Mouse (Mus musculus) kidney, embryonic 14.5 days (tissue): ENCODE data around the gene Paqr5. TPM values are rescaled to one million over a fixed set of nuclear protein-coding genes. Genes with fewer than 3 reads are reported as not detected.
A peak's percentile ranks its signal among the peaks of the same experiment; 100 is the strongest.

Experiments
- ATAC-seq: fragments of 200-750 bp; cut with Nextera tagmentation; 2 replicates; pipeline ENCODE4 v1.8.0; 2017; ENCODE audit warnings: moderate number of reproducible peaks, mild to moderate bottlenecking, moderate TSS enrichment, moderate library complexity; ENCODE audit not compliant: low FRiP score, low TSS enrichment
- H3K27ac ChIP-seq: fragments of 300-500 bp; sonication (generic); 2 replicates; pipeline ENCODE4 v1.5.1; 2014; ENCODE audit warnings: low read depth, mild to moderate bottlenecking, low read length, moderate library complexity, mixed read lengths
- H3K27me3 ChIP-seq: fragments of 300-500 bp; sonication (generic); 2 replicates; pipeline ENCODE4 v1.6.1; 2014; ENCODE audit warnings: mild to moderate bottlenecking, low read length; ENCODE audit not compliant: control insufficient read depth, insufficient read depth
- H3K36me3 ChIP-seq: fragments of 300-500 bp; sonication (generic); 2 replicates; pipeline ENCODE4 v1.6.1; 2014; ENCODE audit warnings: low read length, mixed read lengths; ENCODE audit not compliant: control insufficient read depth, insufficient read depth
- H3K4me1 ChIP-seq: fragments of 300-500 bp; sonication (generic); 2 replicates; pipeline ENCODE4 v1.6.1; 2014; ENCODE audit warnings: low read length, mixed read lengths; ENCODE audit not compliant: control insufficient read depth, insufficient read depth
- H3K4me2 ChIP-seq: fragments of 300-500 bp; sonication (generic); replicated peaks from 2 replicates; pipeline ENCODE4 v1.6.1; 2014; ENCODE audit warnings: low read depth, mild to moderate bottlenecking, low read length
- H3K4me3 ChIP-seq: fragments of 300-500 bp; sonication (generic); 2 replicates; pipeline ENCODE4 v1.5.1; 2014; ENCODE audit warnings: mild to moderate bottlenecking, low read length
- H3K9ac ChIP-seq: fragments of 300-500 bp; sonication (generic); 2 replicates; pipeline ENCODE4 v1.6.1; 2014; ENCODE audit warnings: low read depth, mild to moderate bottlenecking, low read length, moderate library complexity
- H3K9me3 ChIP-seq: fragments of 300-500 bp; sonication (generic); 2 replicates; pipeline ENCODE4 v1.6.1; 2016; ENCODE audit warnings: low read length; ENCODE audit not compliant: control insufficient read depth
- WGBS: fragments of 180-500 bp; shearing (Covaris S2); extraction: QIAGEN DNeasy Blood & Tissue Kit; methylation state at CpG from one replicate; pipeline ENCODE4 v1.1.7; 2014; 5-methylcytosine and 5-hydroxymethylcytosine counted together
- polyA plus RNA-seq: library from polyadenylated mRNA; unstranded; fragments of >200 nt; fragmentation: Nextera tagmentation; extraction: Ambion mirVana; gene quantifications from 2 replicates; pipeline ENCODE4 v1.2.1, GENCODE M21; 2014

The Paqr5 gene
- polyA plus RNA-seq, 1 experiment from 2014 or later: 17.0 TPM

GRCm38 (mm10) chr9:61925086-61925660 is 101.5 kb downstream of the Paqr5 start:
- H3K27me3 ChIP-seq: no peaks in the 10 kb centered on the region
- no peak overlapping the region for H3K9ac ChIP-seq
- ATAC-seq: no peak
- H3K4me3 ChIP-seq: no peak overlapping the region
- 89% methylated on average over 10 of the region's 10 CpGs for WGBS
- no peak overlapping the region for H3K27ac ChIP-seq
- H3K9me3 ChIP-seq: no peaks in the 10 kb centered on the region
- no peak overlapping the region for H3K4me2 ChIP-seq
- no peaks in the 10 kb centered on the region for H3K4me1 ChIP-seq
- H3K36me3 ChIP-seq: peaks cover 98% of the 10 kb centered on the region

- H3K9me3 ChIP-seq: no peaks in the 10 kb centered on the region
- no peak for ATAC-seq
- no peak overlapping the region for H3K9ac ChIP-seq
- H3K27ac ChIP-seq: no peak overlapping the region
- H3K36me3 ChIP-seq: peaks cover 88% of the 10 kb centered on the region
- H3K4me2 ChIP-seq: no peak overlapping the region
- no peak overlapping the region for H3K4me3 ChIP-seq
- peaks cover 2% of the 10 kb centered on the region; the same call in 1 of the 2 replicates for H3K4me1 ChIP-seq
- 95% methylated on average over 6 of the region's 6 CpGs for WGBS
- H3K27me3 ChIP-seq: no peaks in the 10 kb centered on the region
Observed at GRCm38 (mm10) chr9:61920331-61920730, 106.3 kb downstream of the Paqr5 start.

- H3K36me3 ChIP-seq: peaks cover 79% of the 10 kb centered on the region
Observed at GRCm38 (mm10) chr9:61919464-61919863, 107.2 kb downstream of the Paqr5 start.

GRCm38 (mm10) chr9:61917436-61917835 is 109.2 kb downstream of the Paqr5 start:
- Histone ChIP-seq H3K4me3 (no peak overlapping the region), H3K9ac (no peak overlapping the region), H3K4me1 (peaks cover 4% of the 10 kb centered on the region; the same call in 1 of the 2 replicates), H3K9me3 (no peaks in the 10 kb centered on the region), H3K36me3 (peaks cover 68% of the 10 kb centered on the region), H3K4me2 (no peak overlapping the region), H3K27ac (no peak overlapping the region), H3K27me3 (no peaks in the 10 kb centered on the region)
- 91% methylated on average over 6 of the region's 6 CpGs for WGBS
- ATAC-seq: no peak

More at GRCm38 (mm10) chr9:61919464-61919863, 107.2 kb downstream of the Paqr5 start:
- Histone ChIP-seq H3K4me3 (no peak overlapping the region), H3K4me2 (no peak overlapping the region), H3K27me3 (no peaks in the 10 kb centered on the region), H3K9ac (no peak overlapping the region), H3K9me3 (no peaks in the 10 kb centered on the region), H3K4me1 (peaks cover 4% of the 10 kb centered on the region; the same call in 1 of the 2 replicates), H3K27ac (no peak overlapping the region)
- no peak for ATAC-seq
- WGBS: 96% methylated on average over 5 of the region's 5 CpGs

- no peak overlapping the region for H3K4me2 ChIP-seq
- H3K4me3 ChIP-seq: no peak overlapping the region
- peaks cover 4% of the 10 kb centered on the region; the same call in 1 of the 2 replicates for H3K4me1 ChIP-seq
- peaks cover 68% of the 10 kb centered on the region for H3K36me3 ChIP-seq
- no peaks in the 10 kb centered on the region for H3K9me3 ChIP-seq
- H3K27me3 ChIP-seq: no peaks in the 10 kb centered on the region
- H3K27ac ChIP-seq: no peak overlapping the region
- WGBS: 88% methylated on average over 3 of the region's 3 CpGs
- ATAC-seq: no peak
- H3K9ac ChIP-seq: no peak overlapping the region
Observed at GRCm38 (mm10) chr9:61916986-61917385, 109.7 kb downstream of the Paqr5 start.

GRCm38 (mm10) chr9:61915393-61916005 is 111.2 kb downstream of the Paqr5 start:
- ATAC-seq: no peak
- no peaks in the 10 kb centered on the region for H3K27me3 ChIP-seq
- peak overlapping the region; percentile 72 for H3K4me2 ChIP-seq
- H3K4me3 ChIP-seq: peak overlapping the region; percentile 83; the same call in 1 of the 2 replicates
- peak overlapping the region; percentile 96; the same call in 1 of the 2 replicates for H3K27ac ChIP-seq
- H3K9me3 ChIP-seq: no peaks in the 10 kb centered on the region
- WGBS: 47% methylated on average over 3 of the region's 4 CpGs
- H3K36me3 ChIP-seq: peaks cover 62% of the 10 kb centered on the region
- peak overlapping the region; percentile 64; the same call in 1 of the 2 replicates for H3K9ac ChIP-seq
- H3K4me1 ChIP-seq: peaks cover 4% of the 10 kb centered on the region; the same call in 1 of the 2 replicates

- peak overlapping the region; percentile 72 for H3K4me2 ChIP-seq
- 2% methylated on average over 13 of the region's 13 CpGs for WGBS
- H3K27me3 ChIP-seq: no peaks in the 10 kb centered on the region
- no peak for ATAC-seq
- H3K27ac ChIP-seq: peak overlapping the region; percentile 96
- H3K9me3 ChIP-seq: no peaks in the 10 kb centered on the region
- H3K4me1 ChIP-seq: peaks cover 4% of the 10 kb centered on the region; the same call in 1 of the 2 replicates
- peak overlapping the region; percentile 83 for H3K4me3 ChIP-seq
- peaks cover 56% of the 10 kb centered on the region for H3K36me3 ChIP-seq
- H3K9ac ChIP-seq: peak overlapping the region; percentile 64
Observed at GRCm38 (mm10) chr9:61914917-61915300, 111.7 kb downstream of the Paqr5 start.

- Histone ChIP-seq H3K9ac (peak within 1 kb of the TSS; percentile 94), H3K4me3 (peak within 1 kb of the TSS; percentile 83), H3K36me3 (peaks cover 50% of the 10 kb centered on the region), H3K27ac (peak within 1 kb of the TSS; percentile 96), H3K9me3 (no peaks in the 10 kb centered on the region), H3K27me3 (no peaks in the 10 kb centered on the region), H3K4me2 (peak within 1 kb of the TSS; percentile 83), H3K4me1 (peaks cover 4% of the 10 kb centered on the region; the same call in 1 of the 2 replicates)
- ATAC-seq: peak; percentile 94
- under 1% methylated on average over 69 of the region's 70 CpGs for WGBS
Observed at GRCm38 (mm10) chr9:61914203-61914916, 112.3 kb downstream of the Paqr5 start, which contains the start of gene Rplp1. Gene Rplp1 (minus strand): TSS chr9:61914542.
